Mouse (Mus musculus) stomach, postnatal 0 days (tissue): ENCODE data around the gene Atp1a3. TPM values are rescaled to one million over a fixed set of nuclear protein-coding genes. Genes with fewer than 3 reads are reported as not detected.

Source experiments
- ATAC-seq: fragments of 200-750 bp; cut with Nextera tagmentation; 2 replicates; pipeline ENCODE4 v1.8.0; 2017; ENCODE audit not compliant: low FRiP score, low TSS enrichment
- DNase-seq: peaks from one replicate; pipeline ENCODE4 v3.0.0-alpha.2; 2016; ENCODE audit warnings: low spot score
- H3K27ac ChIP-seq: fragments of 300-500 bp; sonication (generic); replicated peaks from 2 replicates; pipeline ENCODE4 v1.5.1; 2014; ENCODE audit warnings: mild to moderate bottlenecking, control low read depth
- H3K27me3 ChIP-seq: fragments of 300-500 bp; sonication (generic); 2 replicates; pipeline ENCODE4 v1.6.1; 2014; ENCODE audit warnings: low read length; ENCODE audit not compliant: control insufficient read depth, insufficient read depth
- H3K36me3 ChIP-seq: fragments of 300-500 bp; sonication (generic); 2 replicates; pipeline ENCODE4 v1.6.1; 2014; ENCODE audit warnings: low read length, mixed read lengths; ENCODE audit not compliant: control insufficient read depth, insufficient read depth
- H3K4me1 ChIP-seq: fragments of 300-500 bp; sonication (generic); replicated peaks from 2 replicates; pipeline ENCODE4 v1.6.1; 2014; ENCODE audit warnings: antibody characterized with exemption; ENCODE audit not compliant: control insufficient read depth, insufficient read depth
- H3K4me2 ChIP-seq: fragments of 300-500 bp; sonication (generic); replicated peaks from 2 replicates; pipeline ENCODE4 v1.6.1; 2014; ENCODE audit warnings: low read depth, mild to moderate bottlenecking, control low read depth, moderate library complexity
- H3K4me3 ChIP-seq: fragments of 300-500 bp; sonication (generic); 2 replicates; pipeline ENCODE4 v1.5.1; 2014; ENCODE audit warnings: low read depth, low read length, control low read depth
- H3K9ac ChIP-seq: fragments of 300-500 bp; sonication (generic); 2 replicates; pipeline ENCODE4 v1.6.1; 2014; ENCODE audit warnings: mild to moderate bottlenecking, low read length, control low read depth, mixed read lengths
- H3K9me3 ChIP-seq: fragments of 300-500 bp; sonication (generic); 2 replicates; pipeline ENCODE4 v1.6.1; 2016; ENCODE audit warnings: low read length; ENCODE audit not compliant: control insufficient read depth
- CTCF ChIP-seq: IDR thresholded peaks from 2 replicates; pipeline ENCODE4 v1.5.1; 2016; ENCODE audit warnings: antibody characterized with exemption, low read depth, mild to moderate bottlenecking, moderate library complexity
- EP300 ChIP-seq: optimal IDR thresholded peaks from 2 replicates; pipeline ENCODE3; 2016; ENCODE audit warnings: antibody characterized with exemption
- WGBS: fragments of 180-500 bp; shearing (Covaris S2); extraction: QIAGEN DNeasy Blood & Tissue Kit; methylation state at CpG from one replicate; pipeline ENCODE4 v1.1.7; 2014; 5-methylcytosine and 5-hydroxymethylcytosine counted together
- polyA plus RNA-seq: library from polyadenylated mRNA; unstranded; fragments of >200 nt; fragmentation: Nextera tagmentation; extraction: Ambion mirVana; gene quantifications from 2 replicates; pipeline ENCODE4 v1.2.1, GENCODE M21; 2015

The Atp1a3 gene
- polyA plus RNA-seq, 1 experiment from 2014 or later: 1.6 TPM

- Histone ChIP-seq H3K9ac (no peak overlapping the region), H3K4me2 (no peak overlapping the region), H3K4me3 (no peak overlapping the region), H3K9me3 (no peaks in the 10 kb centered on the region), H3K27me3 (no peaks in the 10 kb centered on the region), H3K36me3 (peaks cover 6% of the 10 kb centered on the region), H3K4me1 (no peaks in the 10 kb centered on the region), H3K27ac (no peak overlapping the region)
- no peak for TF ChIP-seq EP300
- no peak for TF ChIP-seq CTCF
- WGBS: 75% methylated on average over 8 of the region's 8 CpGs
- DNase-seq (no peak), ATAC-seq (no peak)
Observed at GRCm38 (mm10) chr7:24967966-24968365, 37.8 kb downstream of the Atp1a3 start.

- no peak overlapping the region for H3K4me2 ChIP-seq
- H3K9me3 ChIP-seq: no peaks in the 10 kb centered on the region
- H3K27me3 ChIP-seq: no peaks in the 10 kb centered on the region
- H3K36me3 ChIP-seq: peaks cover 2% of the 10 kb centered on the region
- H3K9ac ChIP-seq: no peak overlapping the region
- peak; percentile 80 for TF ChIP-seq CTCF
- TF ChIP-seq EP300: no peak
- peak; percentile 70 for ATAC-seq
- H3K4me3 ChIP-seq: no peak overlapping the region
- DNase-seq: peak; percentile 83
- H3K27ac ChIP-seq: no peak overlapping the region
- no peaks in the 10 kb centered on the region for H3K4me1 ChIP-seq
- 4% methylated on average over 4 of the region's 5 CpGs for WGBS
Observed at GRCm38 (mm10) chr7:24964897-24965535, 40.7 kb downstream of the Atp1a3 start.

GRCm38 (mm10) chr7:24964288-24964687 is 41.5 kb downstream of the Atp1a3 start:
- no peak overlapping the region for H3K4me2 ChIP-seq
- H3K9ac ChIP-seq: no peak overlapping the region
- DNase-seq: no peak
- H3K27me3 ChIP-seq: no peaks in the 10 kb centered on the region
- H3K9me3 ChIP-seq: no peaks in the 10 kb centered on the region
- H3K4me3 ChIP-seq: no peak overlapping the region
- H3K4me1 ChIP-seq: no peaks in the 10 kb centered on the region
- no peak for TF ChIP-seq EP300
- no peak overlapping the region for H3K27ac ChIP-seq
- WGBS: 69% methylated on average over 2 of the region's 2 CpGs
- no peak for ATAC-seq
- no peaks in the 10 kb centered on the region; the same call in 1 of the 2 replicates for H3K36me3 ChIP-seq

GRCm38 (mm10) chr7:24955226-24955625 is 50.5 kb downstream of the Atp1a3 start:
- Histone ChIP-seq H3K4me1 (no peaks in the 10 kb centered on the region), H3K9ac (no peak overlapping the region), H3K9me3 (no peaks in the 10 kb centered on the region), H3K36me3 (no peaks in the 10 kb centered on the region), H3K27ac (no peak overlapping the region), H3K4me2 (peak overlapping the region; percentile 67), H3K27me3 (peaks cover 7% of the 10 kb centered on the region), H3K4me3 (peak overlapping the region; percentile 43)
- ATAC-seq (0 out of 2 replicates have a peak, but pooled peaks have one; percentile 5), DNase-seq (no peak)
- WGBS: 4% methylated on average over 25 of the region's 33 CpGs
- no peak for TF ChIP-seq CTCF
- TF ChIP-seq EP300: no peak

- H3K27ac ChIP-seq: no peak overlapping the region
- 3% methylated on average over 19 of the region's 30 CpGs for WGBS
- peak overlapping the region; percentile 43 for H3K4me3 ChIP-seq
- no peaks in the 10 kb centered on the region for H3K36me3 ChIP-seq
- no peak for DNase-seq
- no peaks in the 10 kb centered on the region for H3K9me3 ChIP-seq
- peak overlapping the region; percentile 54 for H3K9ac ChIP-seq
- H3K27me3 ChIP-seq: peaks cover 10% of the 10 kb centered on the region
- H3K4me2 ChIP-seq: peak overlapping the region; percentile 67
- ATAC-seq: no peak; the same call in 1 of the 2 replicates
- no peak for TF ChIP-seq CTCF
- TF ChIP-seq EP300: no peak
- H3K4me1 ChIP-seq: no peaks in the 10 kb centered on the region
Observed at GRCm38 (mm10) chr7:24954450-24954849, 51.3 kb downstream of the Atp1a3 start.

GRCm38 (mm10) chr7:24953966-24954365 is 51.8 kb downstream of the Atp1a3 start:
- H3K4me1 ChIP-seq: no peaks in the 10 kb centered on the region
- peak overlapping the region; percentile 43 for H3K4me3 ChIP-seq
- no peaks in the 10 kb centered on the region for H3K9me3 ChIP-seq
- H3K9ac ChIP-seq: peak overlapping the region; percentile 54
- H3K36me3 ChIP-seq: no peaks in the 10 kb centered on the region
- DNase-seq (no peak), ATAC-seq (no peak; the same call in 1 of the 2 replicates)
- H3K4me2 ChIP-seq: peak overlapping the region; percentile 67
- no peak overlapping the region for H3K27ac ChIP-seq
- no peak for TF ChIP-seq EP300
- 3% methylated on average over 23 of the region's 24 CpGs for WGBS
- H3K27me3 ChIP-seq: peaks cover 10% of the 10 kb centered on the region
